Mouse (Mus musculus) right cerebral cortex, postnatal 10 days (tissue): ENCODE measurements around the gene Spem2.

Experiments used
- DNase-seq, 2 experiments: peaks; one replicate each; pipeline ENCODE4 v3.0.0; 2021; ENCODE audit warnings: low spot score in 2 of 2

Gene Spem2

GRCm38 (mm10) chr11:69800138-69800391, 18.2 kb downstream of the Spem2 start:
- peak in 1 of 2 experiments; percentile 83 for DNase-seq

DNA sequence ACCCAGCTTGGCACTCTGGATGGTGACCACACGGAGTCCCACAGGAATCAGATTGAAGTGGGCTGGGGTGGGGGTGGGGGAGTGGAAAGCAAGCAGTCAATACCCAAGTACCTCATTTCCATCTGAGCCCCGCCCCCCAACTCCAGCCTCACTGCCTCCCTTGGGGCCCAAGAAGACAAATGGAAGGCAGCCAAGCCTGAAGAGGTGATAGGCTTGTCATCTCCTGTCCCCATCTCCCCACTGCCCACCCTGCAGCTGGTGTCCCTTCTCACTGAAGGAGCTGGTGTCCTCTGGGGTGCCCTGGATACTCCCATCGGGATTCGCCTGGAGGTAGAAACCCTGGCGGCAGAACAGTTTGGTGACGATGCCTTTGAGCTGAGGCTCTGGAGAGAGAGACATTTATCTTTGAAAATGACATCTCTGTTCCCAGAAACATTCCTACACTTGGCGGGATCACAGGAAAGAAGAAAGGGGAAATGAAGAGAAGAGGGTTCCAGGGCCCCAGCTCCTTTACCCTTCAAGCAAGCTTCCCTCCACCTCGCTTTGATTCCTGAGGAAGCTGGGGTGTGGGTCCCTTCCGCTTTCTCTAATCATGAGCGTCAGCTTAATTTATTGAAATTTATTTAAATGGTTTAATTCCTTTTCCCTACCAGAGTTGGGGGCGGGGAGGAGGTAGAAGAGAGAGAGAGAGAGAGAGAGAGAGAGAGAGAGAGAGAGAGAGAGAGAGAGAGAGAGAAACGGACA, 18.7 kb downstream of the Spem2 start:
- peak in 1 of 2 experiments; percentile 71 for DNase-seq

GRCm38 (mm10) chr11:69797924-69798323, 20.3 kb downstream of the Spem2 start:
- DNase-seq, result no peak

GRCm38 (mm10) chr11:69795983-69796435, 22.3 kb downstream of the Spem2 start:
- no peak for DNase-seq

- DNase-seq, result peak; percentile 94 to 96
Measured at GRCm38 (mm10) chr11:69795168-69795982, 22.9 kb downstream of the Spem2 start, which contains the start of gene Chrnb1. Chrnb1 (minus strand) TSS chr11:69795943.

DNA sequence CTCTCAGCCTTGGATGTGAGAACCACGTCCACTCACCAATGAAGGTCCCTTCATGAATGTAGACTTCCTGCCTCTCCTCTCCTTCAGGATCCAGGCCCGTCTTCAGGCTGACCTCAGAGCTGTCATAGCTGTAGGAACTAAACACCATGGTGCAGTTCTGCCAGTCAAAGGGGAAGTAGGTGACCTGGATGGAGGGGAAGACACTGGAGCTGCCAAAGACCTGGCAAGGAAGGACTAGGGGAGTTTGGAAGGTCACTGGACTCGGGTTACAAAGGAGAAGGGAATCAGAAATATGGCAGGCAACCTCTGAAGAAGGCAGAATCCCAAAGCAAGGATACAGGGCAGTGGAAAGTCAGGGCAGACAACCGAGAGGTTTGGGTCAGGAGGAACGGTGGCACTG, 24.8 kb downstream of the Spem2 start:
- no peak for DNase-seq

DNA sequence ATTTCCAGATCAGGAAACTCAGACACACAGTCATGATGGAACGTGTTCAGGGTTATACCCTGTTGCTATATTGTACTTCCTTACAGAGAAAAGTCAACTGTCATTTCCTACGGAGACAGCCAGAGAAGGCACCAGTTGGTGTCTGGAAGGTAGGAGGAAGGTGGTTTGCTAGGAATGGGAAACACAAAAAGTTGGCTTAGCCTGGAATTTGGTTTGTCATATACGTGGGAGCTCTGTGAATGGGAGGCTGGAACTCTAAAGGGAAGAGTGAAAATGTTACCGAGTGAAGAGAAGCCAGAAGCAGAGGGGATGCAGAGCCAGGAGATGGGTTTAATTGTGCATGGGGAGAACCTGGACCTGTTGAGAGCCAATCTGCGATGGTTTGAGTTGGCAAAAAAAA, 26.8 kb downstream of the Spem2 start:
- DNase-seq, result no peak

GRCm38 (mm10) chr11:69789431-69789830, 28.8 kb downstream of the Spem2 start:
- no peak for DNase-seq

GRCm38 (mm10) chr11:69787306-69787705, 31.0 kb downstream of the Spem2 start:
- DNase-seq, result no peak

DNA sequence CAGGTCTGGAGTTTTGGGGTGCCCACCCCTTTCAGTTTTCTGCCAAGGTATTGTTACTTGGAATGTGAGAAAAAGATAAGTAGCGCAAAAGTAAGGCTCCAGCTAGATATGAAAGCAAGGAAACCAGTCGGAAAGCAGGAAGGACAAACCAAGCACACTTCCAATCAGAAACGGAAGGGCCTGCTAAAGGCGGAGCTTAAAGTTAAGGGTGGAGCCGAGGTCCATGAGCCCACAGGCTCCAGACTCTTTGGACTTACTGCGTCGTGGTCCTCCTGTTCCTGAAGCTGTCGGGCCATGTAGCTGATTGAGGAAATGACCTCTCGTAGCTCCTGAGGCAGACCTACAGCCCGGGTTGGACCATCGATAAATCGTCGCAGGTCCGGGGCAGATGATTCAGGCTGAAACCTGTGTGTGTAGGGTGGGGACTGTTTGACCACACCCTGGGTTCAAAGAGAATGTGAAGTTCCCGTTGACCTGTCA, 33.4 kb downstream of the Spem2 start:
- DNase-seq, result no peak

DNA sequence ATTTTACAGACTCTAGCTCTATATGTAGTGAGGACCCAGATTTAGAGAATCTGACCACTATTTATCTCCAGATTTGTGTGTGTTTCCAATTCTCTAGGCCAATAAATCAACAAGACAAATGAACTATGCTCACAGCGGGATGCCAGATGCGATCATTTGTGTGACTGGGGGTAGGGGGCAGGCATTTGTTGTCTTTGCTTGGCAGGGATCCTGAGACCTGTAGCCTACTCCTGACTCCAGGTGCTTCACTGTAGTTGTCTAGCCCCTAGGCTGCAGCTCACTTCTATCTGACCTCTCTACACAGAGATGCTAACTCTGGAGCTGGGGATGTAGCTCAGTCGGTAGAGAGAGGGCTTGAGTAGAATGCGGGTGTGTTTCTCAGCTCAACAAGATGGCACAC, 36.4 kb downstream of the Spem2 start:
- DNase-seq, result no peak

DNA sequence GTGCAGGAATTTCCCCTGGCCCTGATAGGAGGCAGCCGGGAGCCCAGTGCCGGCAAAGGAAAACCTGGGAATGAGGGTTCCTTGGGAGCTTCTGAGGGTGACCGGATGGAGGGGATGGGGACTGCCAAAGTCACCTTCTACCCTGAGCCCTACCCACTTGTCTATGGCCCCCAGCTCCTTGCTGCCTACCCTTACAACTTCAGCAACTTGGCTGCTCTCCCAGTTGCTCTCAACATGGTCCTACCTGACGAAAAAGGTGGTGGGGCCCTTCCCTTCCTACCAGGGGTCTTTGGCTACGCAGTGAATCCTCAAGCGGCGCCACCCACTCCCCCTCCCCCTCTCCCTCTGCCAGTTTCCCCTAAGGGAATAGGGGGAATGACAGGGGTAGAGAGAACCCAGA, 39.3 kb downstream of the Spem2 start:
- DNase-seq, result no peak

DNA sequence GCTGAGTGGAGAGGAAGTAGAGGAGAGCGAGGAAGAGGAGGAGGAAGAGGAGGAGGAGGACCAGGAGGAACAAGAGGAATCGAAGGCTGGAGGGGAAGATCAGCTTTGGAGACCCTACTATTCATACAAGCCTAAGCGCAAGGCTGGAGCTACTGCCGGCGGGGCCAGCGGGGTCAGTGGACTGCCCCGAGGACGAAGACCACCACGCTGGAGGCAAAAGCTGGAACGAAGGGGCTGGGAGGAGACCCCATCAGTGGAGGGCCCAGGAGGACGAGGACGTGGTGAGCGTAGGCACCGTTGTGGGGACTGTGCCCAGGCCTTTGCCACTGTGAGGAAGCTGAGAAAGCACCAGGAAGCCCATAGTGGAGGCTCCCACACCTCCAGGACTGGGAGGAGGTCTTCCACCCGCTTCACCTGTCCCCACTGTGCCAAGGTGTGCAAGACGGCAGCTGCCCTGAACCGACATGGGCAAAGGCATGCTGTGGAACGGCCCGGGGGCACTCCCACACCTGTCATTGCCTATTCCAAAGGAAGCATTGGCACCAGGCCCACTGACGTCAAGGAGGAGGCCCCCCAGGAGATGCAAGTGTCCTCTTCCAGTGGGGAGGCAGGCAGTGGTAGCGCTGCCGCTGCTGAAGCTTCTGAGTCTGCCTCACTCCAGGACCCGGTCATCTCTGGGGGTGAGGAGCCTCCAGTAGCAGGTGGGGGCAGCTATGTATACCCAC, 39.8 kb downstream of the Spem2 start:
- no peak for DNase-seq

DNA sequence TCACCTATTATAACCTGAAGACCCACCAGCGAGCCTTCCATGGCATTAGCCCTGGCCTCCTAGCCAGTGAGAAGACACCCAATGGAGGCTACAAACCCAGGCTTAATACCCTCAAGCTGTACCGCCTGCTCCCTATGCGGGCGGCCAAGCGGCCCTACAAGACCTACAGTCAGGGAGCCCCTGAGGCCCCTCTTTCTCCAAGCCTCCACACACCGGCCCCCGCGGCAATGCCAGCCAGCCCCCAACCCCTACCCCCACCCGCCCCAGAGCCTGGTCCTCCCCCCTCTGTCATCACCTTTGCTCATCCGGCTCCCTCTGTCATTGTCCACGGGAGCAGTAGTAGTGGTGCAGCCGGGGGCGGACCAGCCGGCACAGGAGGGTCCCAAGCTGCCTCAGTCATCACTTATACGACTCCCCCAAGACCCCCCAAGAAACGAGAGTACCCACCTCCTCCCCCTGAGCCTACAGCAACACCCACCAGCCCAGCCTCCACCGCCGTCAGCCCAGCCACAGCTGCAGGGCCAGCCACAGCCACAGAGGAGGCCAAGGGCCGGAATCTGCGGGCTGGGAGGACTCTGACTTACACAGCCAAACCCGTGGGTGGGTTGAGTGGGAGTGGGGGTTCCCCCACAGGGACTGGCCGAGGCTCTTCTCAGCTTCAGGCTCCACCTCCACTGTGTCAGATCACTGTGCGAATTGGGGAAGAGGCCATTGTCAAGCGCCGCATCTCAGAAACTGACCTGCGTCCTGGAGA, 40.6 kb downstream of the Spem2 start:
- DNase-seq, result no peak

GRCm38 (mm10) chr11:69776488-69776887, 41.8 kb downstream of the Spem2 start:
- no peak for DNase-seq

DNA sequence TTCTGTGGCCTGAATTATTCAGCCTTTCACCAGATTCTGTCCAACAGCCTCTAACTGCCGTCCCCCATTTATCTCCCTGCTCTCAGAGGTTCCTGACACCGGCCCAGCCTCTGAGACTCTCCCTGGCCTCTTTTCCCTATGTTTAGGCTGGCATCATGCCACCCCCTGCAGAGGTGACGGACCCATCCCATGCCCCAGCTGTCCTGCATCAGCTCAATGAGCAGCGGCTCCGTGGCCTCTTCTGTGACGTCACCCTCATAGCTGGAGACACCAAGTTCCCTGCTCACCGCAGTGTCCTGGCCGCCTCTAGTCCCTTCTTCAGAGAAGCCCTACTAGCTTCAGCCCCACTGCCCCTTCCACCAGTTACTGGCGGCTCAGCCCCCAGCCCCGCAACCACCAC, 42.5 kb downstream of the Spem2 start:
- no peak for DNase-seq

DNA sequence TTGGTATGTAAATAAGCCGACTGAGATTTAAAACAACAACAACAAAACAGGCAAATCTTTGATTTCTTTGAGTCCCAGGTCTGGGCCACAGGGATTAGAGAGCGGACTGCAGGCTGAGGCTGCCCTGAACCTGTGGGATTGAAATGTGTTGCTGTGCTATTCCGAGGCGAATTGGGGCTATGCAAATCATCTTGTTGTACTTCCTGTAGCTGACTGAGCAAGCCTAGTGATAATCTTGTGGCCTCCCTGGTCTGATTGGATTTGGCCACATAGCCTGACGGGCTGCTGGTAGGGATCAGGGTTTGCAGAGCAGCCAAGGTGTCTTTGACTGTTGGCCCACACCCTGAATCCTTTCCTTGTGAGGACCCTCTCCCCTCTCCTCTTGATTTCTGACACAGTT, 43.3 kb downstream of the Spem2 start:
- peak in 1 of 2 experiments; percentile 14 for DNase-seq

- no peak for DNase-seq
Measured at GRCm38 (mm10) chr11:69767625-69767909, 50.7 kb downstream of the Spem2 start.

DNA sequence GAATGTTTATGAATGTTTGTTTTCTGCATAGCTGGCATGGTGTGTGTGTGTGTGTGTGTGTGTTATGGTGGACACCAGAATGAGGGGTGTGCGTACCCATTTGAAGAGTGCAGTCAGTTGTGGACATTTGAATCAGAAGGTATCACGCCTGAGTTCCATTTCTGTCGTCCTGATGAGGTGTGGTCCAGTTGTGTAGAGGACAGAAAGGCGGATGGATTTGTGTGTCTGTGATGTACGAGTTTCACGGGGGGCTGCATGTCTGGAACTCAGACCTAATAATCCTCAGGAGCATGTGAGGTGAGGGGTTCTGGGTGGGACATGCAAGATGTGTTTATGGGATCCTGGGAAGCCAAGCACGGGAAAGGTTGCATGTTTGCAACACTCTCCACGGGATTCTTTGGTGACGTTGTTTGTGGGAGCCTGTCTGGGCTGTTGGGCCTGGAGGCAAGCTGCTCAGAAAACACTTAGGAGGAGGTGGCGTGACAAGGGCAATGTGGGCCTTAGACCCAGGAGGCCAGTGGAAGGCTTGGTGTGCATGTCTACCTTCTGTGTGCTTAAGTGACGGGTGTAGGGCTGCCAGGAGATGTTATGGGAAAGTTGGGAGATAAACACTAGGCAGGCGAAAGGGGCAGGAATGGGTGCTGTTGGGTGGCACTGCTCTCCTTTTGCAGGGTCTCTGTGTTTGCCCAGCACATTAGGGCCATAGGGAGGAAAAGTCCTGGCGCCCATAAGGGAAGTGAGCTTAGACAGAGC, 51.2 kb downstream of the Spem2 start:
- no peak for DNase-seq
